Mouse (Mus musculus): ENCODE data around the gene Vmn2r89. TPM values are rescaled to one million over a fixed set of nuclear protein-coding genes. Genes with fewer than 3 reads are reported as not detected.

Vmn2r89 gene
- total RNA-seq, 2 experiments from 2014 or later, result not detected

GRCm38 (mm10) chr14:51495781-51496180 is 44.1 kb downstream of the Vmn2r89 start:
- intact Hi-C loops (cut with DNase I), result no loop called here
- H3K4me3 ChIP-seq, result no peak overlapping the region
- TF ChIP-seq CTCF (IDR thresholded peaks at IDR 0.05), result no peak; the same call in 1 of the 2 replicates
- H3K27ac ChIP-seq, result no peak overlapping the region
- no peak for DNase-seq (ENCODE audit: extremely low spot score in 1 of 2, low spot score in 2 of 2)

DNA sequence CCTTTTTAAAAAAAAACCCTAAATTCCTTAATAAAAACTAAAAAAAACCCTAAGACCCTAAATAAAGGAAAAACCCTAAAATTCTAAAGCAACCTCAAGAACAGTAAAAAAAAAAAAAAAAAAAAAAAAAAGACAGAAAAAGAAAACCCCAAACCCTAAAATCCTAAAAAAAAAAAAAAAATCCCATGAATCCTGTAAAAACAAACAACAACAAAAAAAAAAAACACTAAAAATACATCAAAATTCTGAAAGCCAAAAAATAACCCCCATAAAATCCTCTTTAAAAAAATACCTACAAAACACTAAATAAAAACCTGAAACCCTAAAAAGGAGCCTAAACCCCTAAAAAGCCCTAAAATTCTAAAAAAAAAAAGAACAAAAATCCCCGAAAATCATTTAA is 45.3 kb downstream of the Vmn2r89 start:
- intact Hi-C loops (cut with DNase I), result no loop called here
- DNase-seq (ENCODE audit: extremely low spot score in 1 of 2, low spot score in 2 of 2), result no peak
- TF ChIP-seq CTCF (IDR thresholded peaks at IDR 0.05), result no peak
- Histone ChIP-seq H3K27ac (no peak overlapping the region), H3K4me3 (no peak overlapping the region)

DNA sequence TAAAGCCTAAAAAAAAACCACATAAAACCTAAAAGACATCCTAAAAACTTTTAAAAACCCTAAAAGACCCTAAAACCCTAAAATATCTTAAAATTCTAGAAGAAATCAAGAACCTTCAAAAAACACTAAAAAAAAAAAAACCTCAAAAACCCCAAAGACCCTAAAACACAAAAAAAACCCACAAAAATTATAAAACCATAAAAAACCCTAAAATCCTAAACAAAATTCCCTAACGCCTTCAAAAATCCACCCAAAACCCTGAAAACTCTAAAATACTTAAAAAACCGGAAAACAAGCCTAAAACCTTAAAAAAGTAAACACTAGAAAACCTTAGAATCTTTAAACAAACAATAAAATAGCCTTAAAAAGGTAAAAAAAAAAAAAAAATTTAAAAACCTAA is 46.3 kb downstream of the Vmn2r89 start:
- Histone ChIP-seq H3K4me3 (no peak overlapping the region), H3K27ac (no peak overlapping the region)
- TF ChIP-seq CTCF (IDR thresholded peaks at IDR 0.05), result no peak
- no peak for DNase-seq (ENCODE audit: extremely low spot score in 1 of 2, low spot score in 2 of 2)
- intact Hi-C loops (cut with DNase I), result no loop called here

- Histone ChIP-seq H3K27ac (no peak overlapping the region), H3K4me3 (no peak overlapping the region)
- intact Hi-C loops (cut with DNase I), result no loop called here
- no peak for TF ChIP-seq CTCF (IDR thresholded peaks at IDR 0.05)
- DNase-seq (ENCODE audit: extremely low spot score in 1 of 2, low spot score in 2 of 2), result no peak
Observed at GRCm38 (mm10) chr14:51499707-51500275, 48.1 kb downstream of the Vmn2r89 start.

DNA sequence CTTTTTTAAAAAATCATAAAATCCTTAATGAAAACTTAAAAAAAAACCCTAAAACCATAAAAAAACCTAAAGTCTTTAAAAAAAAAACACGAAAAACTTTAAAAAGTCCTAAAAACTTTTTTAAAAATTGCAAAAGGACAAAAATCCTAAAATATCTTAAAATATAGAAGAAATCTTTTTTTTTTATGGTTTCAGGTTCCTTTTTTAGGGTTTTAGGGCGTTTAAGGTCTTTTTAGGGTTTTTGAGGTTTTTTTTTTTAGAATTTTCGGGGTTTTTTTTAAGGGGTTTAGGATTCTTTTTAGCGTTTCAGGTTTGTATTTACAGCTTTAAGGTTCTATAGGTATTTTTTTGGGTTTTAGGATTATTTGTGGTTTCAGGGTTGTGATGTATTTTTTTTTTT is 48.8 kb downstream of the Vmn2r89 start:
- intact Hi-C loops (cut with DNase I), result no loop called here
- TF ChIP-seq CTCF (IDR thresholded peaks at IDR 0.05), result no peak
- H3K27ac ChIP-seq, result no peak overlapping the region
- no peak for DNase-seq (ENCODE audit: extremely low spot score in 1 of 2, low spot score in 2 of 2)
- no peak overlapping the region for H3K4me3 ChIP-seq

- intact Hi-C loops (cut with DNase I), result no loop called here
- TF ChIP-seq CTCF (IDR thresholded peaks at IDR 0.05), result no peak
- H3K4me3 ChIP-seq, result no peak overlapping the region
- DNase-seq (ENCODE audit: extremely low spot score in 1 of 2, low spot score in 2 of 2), result no peak
- H3K27ac ChIP-seq, result no peak overlapping the region
Observed at GRCm38 (mm10) chr14:51507416-51507815, 55.8 kb downstream of the Vmn2r89 start.

Other genes with a start within 250 kb of the Vmn2r89 start
- not detected for gene Ear14, start 248.5 kb upstream of the Vmn2r89 start, total RNA-seq (2021)
- not detected for gene Rnase2a, start 195.7 kb upstream of the Vmn2r89 start, total RNA-seq (2021)
- not detected for gene Gm7247, start 90.1 kb upstream of the Vmn2r89 start, total RNA-seq (2021)
- not detected for gene Vmn2r88, start 41.0 kb upstream of the Vmn2r89 start, total RNA-seq (2021)
- gene Gm5622, start 100.9 kb downstream of the Vmn2r89 start, total RNA-seq (2021), result not detected
- gene Gm17175, start 122.2 kb downstream of the Vmn2r89 start, total RNA-seq (2021), result not detected
- not detected for gene Gm17174, start 140.3 kb downstream of the Vmn2r89 start, total RNA-seq (2021)
- gene Gm17078, start 159.5 kb downstream of the Vmn2r89 start, total RNA-seq (2021), result not detected
- not detected for gene Gm4181, start 183.8 kb downstream of the Vmn2r89 start, total RNA-seq (2021)
- not detected for gene Gm17079, start 243.6 kb downstream of the Vmn2r89 start, total RNA-seq (2021)

Data from left cerebral cortex, adult 2 months (tissue).